Mouse (Mus musculus) urinary bladder, postnatal 36 days (tissue): ENCODE data around the gene Ece1.

Experiments
- DNase-seq, 2 experiments: peaks; one replicate each; pipeline ENCODE4 v3.0.0; 2022; ENCODE audit warnings: low spot score in 2 of 2, mixed read lengths in 1 of 2

The Ece1 gene

GRCm38 (mm10) chr4:137917591-137917990 is 55.6 kb downstream of the Ece1 start:
- no peak for DNase-seq

DNA sequence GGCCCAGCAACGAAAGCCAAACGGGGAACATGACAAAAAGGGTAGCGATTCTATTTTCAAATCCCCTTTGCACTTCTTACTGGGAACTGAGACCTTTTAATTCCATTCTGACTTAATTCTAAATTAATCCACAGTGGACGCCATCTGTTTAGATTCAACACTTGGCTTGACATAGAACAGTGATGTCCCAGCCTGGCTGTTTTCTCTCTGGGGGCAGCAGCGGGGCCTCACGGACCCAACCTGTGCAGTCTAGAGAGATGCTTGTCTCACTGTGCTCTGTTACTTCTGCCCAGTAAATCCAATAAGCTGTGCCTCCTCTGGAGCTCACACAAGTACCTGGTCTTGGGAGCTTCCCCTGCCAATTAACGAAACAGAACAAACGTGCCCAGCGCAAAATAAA is 56.5 kb downstream of the Ece1 start:
- DNase-seq, result no peak

GRCm38 (mm10) chr4:137919116-137919515 is 57.1 kb downstream of the Ece1 start:
- no peak for DNase-seq

- no peak for DNase-seq
These were observed 58.0 kb downstream of the Ece1 start for GRCm38 (mm10) chr4:137920005-137920404.

DNA sequence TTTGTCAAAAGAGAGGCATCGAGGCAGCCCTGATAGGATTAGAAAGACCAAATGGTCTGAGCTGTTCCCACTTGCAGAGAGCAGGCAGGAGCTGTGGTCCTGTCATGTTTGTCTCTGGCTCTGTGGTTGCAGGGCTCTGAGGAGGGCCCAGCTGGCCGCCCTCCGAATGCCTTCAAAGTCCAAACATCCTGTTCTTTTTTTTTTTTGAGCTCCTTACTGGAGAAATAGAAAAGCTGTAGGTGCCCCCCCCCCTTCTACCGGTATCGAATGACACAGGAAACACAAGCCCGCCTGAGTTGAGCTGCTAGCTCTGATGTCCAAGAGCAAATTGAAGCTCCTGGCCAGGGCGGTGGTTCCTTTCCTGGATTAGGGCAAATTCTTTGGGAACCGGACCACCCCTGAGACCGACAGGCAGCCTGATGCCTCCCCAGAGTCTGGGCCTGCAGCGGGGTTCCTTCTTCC is 58.5 kb downstream of the Ece1 start:
- DNase-seq, result no peak

DNA sequence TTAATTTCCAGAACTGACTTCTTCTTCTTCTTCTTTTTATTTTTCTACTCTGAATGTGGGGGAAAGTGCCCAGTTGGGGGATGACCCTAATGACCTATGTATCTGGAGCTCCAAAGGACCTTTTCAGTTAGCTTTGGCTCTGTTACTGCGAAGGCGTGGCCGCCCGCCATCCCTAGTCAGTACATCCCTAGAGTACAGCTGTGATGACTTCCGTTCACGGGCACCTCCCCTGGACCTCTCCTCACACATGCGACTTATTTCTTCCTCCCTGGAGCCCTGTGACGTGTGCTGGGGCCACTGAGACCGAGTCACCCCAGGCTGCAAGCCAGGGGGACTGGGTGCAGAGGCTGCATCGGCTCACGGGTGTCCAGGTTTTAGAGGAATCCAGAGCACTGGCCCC is 59.5 kb downstream of the Ece1 start:
- no peak for DNase-seq

GRCm38 (mm10) chr4:137923052-137923451 is 61.0 kb downstream of the Ece1 start:
- DNase-seq, result no peak

DNA sequence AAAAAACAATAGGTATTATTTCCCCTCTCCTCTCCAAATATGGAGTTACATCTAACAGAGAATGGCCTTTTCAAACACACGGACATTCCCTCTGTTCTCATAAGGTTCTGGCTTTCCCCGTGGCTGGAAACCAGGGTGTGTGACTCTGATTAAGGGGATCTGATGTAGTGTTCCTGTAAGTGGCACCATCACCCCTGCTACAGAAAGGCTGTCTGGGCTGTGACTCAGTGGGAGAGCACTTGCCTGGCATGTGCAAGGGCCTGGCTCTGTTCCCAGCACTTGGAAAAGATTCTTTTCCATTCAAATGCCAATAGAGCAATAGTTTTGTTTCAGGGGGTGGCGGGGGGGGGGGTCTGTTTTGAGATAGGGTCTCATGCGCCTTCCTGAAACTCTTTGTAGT is 63.1 kb downstream of the Ece1 start:
- DNase-seq, result no peak

- DNase-seq, result no peak
These were observed 64.1 kb downstream of the Ece1 start for GRCm38 (mm10) chr4:137926161-137926560.

DNA sequence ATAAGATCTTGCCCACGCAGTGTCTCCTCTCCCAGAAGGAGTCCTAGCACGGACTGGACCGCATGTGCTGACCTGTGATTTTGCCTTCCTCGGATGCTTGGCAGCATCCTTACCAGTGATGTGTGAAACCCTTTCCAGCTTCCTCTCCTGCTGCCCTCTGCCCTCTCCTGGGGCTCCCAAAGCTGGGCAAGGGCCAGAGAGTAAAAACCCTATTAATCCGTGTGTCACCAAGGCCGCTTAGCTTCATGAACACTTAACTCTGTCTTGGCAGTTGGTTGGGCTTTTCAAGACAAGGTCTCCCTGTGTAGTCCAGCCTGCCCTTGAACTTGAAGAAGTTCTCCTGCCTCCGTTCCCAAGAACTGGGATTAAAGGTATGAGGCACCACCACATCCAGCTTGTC is 65.1 kb downstream of the Ece1 start:
- DNase-seq, result no peak

DNA sequence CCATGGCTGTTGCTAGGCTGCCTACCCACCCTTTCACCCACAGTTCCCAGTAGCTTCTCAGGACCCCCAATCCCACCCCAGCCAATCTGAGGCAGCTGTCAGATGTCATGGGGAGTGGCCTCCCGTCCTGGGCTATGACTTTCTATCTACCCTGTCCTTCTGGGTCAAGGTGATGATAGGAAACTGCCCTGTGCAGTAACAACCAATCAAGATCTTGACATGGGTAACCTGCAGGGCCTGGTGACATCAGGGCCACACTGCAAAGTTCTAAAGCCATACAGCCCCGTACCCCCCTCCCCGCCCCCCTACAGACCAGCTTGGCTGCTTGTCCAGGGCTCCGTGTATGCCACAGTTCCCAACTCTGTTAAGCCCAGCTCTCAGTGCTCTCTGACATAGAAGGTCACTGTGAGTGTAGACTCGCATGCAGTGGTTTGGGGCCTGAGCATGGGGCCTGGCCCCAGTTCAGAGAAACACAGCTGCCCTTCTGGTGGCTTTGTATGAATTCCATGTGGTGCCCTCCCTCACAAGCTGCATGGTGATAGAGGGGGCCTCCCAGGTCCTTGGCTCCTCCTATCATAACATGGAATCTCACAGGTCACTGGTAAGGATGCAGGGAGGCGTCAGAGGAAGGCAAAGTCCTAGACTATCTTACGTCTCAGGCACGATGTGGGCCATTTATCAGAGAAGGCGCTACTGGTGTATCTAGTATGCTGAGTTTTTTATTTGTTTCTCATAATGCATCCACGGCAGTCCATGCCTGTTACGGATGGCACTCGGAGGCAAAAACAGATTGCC is 65.9 kb downstream of the Ece1 start:
- no peak for DNase-seq

DNA sequence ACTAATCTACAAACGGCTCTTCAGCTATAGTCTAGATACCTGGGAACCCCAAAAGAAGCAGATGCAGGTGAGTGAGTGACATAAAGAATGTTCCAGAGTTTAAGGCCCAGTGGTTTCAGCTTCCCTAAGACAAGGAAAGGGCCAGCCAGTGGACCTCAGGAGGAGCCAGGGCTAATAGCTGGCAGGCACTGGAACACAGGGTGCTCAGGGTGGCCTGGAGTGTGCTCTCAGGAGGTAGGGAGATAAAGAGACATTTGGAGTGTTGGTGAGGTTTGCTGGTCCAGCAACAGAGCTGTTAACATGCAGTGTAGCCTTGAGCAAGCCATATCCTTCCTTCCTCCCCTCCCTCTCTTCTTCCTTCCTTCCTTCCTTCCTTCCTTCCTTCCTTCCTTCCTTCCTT is 66.8 kb downstream of the Ece1 start:
- no peak for DNase-seq

DNA sequence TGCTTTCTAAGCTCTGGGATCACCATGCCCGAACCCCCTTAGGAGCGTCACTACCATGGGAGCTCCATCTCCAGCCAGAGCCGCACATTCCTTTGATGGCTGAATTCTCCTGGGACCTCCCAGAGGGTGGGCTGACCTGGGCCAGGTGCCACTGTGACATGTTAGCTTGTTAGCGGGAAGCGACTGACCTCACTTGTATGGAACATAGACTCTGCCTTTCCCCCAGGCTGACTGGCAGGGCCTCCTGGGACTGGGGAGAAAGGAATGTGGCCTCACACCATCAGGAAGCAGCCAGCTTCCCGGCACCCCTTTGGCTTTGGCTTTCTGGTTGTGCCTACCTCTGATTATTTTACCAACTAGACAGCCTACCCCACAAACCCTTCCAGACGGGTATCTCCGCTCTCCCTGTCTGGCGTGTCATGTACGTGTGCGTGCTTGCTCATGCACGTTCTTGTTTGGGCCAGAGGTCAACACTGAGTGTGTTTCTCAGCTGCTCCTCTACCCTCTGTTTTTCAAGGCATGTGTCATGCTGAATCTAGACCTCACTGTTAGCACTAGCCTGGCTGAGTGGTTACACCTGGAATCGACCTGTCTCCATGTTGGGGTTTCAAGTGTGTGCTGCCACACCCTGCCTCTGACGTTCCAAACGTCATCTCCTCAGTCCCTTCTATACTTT is 67.4 kb downstream of the Ece1 start:
- DNase-seq, result peak; percentile 52 to 64

DNA sequence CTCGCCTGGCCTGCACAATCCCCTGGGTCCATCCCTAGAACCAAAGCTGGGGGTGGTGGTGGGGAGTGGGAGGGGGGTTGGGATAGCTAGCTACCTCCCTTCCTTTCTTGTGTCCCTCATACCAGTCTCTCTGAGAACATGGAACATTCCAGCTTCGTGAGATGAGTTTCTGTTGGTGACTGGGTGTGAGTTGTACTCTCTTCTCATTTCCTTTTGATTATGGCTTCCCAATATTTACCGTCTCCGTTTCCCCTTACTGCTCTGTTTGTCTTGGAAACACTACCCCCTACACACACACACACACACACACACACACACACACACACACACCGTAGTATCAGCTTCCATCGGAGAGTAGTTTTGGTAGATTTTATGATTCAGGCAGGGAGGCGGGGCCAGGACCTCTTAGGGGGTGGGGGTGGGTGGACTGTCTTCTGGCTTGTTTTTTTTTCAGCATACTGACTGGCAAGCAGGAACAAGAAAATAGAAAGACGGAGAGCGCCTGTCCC is 68.5 kb downstream of the Ece1 start:
- DNase-seq, result no peak

GRCm38 (mm10) chr4:137931009-137931757 is 69.1 kb downstream of the Ece1 start:
- DNase-seq, result peak; percentile 78 to 84

DNA sequence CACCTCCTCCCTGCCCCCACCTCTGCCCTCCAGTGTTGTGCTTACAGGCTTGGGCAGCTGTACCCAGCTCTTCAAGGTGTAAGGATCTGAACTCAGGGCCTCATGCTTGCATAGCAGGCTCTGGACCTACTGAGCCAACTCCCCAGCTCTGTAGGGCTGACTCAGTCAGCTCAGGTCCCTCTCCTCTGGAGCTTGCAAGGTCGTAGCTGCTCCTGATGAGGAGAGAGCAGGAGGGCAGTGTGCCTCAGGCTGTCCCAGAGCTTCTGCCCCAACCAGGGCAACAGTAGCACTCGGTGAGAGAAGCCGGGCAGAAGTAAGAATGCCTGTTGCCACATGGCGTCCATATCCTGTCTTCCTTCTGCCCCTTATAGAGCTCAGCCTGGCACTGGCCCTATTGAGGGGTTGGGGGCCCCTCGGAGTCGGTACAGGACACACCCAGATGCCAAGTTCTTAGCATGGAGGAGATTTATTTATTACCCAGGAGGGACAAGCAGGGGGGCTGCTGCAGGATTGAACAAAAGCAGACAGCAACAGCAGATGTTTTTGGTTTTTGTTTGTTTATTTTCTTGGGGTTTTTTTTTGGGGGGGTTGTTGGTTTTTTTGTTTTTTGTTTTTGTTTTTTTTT is 70.6 kb downstream of the Ece1 start:
- DNase-seq, result no peak

- no peak for DNase-seq
These were observed 71.3 kb downstream of the Ece1 start for GRCm38 (mm10) chr4:137933328-137933727.

GRCm38 (mm10) chr4:137936134-137936533 is 74.1 kb downstream of the Ece1 start:
- DNase-seq, result no peak

DNA sequence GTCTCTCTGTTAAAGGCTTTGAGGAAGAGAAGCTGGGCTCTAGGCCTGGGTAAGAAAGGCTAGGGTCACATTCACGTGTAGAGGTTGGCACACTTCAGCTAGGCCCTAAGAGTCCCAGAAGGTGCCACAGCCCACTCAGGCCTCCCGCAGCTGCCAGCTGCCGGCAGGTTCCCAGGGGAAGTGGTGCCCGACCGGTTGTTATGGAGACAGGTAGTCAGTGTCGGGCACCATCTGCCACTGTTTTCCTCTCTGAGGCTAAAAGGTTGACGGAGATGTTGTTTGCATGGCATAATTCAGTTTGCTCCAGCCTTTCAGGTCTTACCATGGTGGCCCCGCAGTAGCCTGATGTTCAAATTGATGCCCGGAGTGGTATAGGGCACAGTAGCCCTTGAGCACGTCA is 78.0 kb downstream of the Ece1 start:
- no peak for DNase-seq

DNA sequence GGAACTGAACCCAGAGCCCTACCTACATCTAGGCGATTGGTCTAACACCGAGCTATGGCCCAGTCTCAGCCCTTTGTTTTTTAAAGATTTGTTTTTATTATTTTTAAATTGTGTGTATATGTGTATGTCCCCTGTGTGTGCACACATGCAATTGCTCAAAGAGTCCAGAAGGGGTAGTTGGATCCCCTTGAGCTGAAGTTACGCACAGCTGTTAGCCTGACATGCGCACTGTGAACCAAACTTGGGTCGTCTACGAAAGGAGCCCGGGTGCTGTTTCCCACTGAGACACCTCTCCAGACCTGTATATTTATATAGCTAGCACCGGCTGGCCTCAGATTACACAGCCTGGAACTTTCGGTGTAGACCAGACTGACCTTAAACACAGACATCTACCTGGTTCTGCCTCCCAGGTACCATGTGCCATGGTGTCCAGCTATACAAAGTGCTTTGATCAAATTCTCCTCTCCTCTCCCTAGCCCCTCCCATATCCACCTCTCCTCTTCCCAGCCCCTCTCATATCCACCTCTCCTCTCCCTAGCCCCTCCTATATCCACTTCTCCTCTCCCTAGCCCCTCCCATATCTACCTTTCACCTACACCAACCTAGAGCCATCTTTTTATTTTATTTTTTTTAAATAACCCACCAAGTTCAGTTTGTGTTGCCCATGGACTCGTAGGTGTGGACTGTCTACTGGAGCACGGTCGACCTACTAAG is 79.3 kb downstream of the Ece1 start:
- DNase-seq, result no peak
